Mouse (Mus musculus): ENCODE results near the gene Cir1.

GRCm38 (mm10) chr2:73277709-73278075 is 34.8 kb downstream of the Cir1 start:
- no peak for TF ChIP-seq CTCF (IDR thresholded peaks at IDR 0.05; ENCODE audit: low read depth, low read length)
- TF ChIP-seq POLR2A (IDR thresholded peaks at IDR 0.05; ENCODE audit: borderline replicate concordance, low read depth, low read length) = no peak

All from bone marrow macrophage, adult 2 months (primary cell).